Mouse (Mus musculus): ENCODE data around the gene Eif4e. TPM values are rescaled to one million over a fixed set of nuclear protein-coding genes. Genes with fewer than 3 reads are reported as not detected.

Eif4e gene
- total and polyA plus RNA-seq, 3 experiments, result 83.5 to 490 (median 363) TPM

DNA sequence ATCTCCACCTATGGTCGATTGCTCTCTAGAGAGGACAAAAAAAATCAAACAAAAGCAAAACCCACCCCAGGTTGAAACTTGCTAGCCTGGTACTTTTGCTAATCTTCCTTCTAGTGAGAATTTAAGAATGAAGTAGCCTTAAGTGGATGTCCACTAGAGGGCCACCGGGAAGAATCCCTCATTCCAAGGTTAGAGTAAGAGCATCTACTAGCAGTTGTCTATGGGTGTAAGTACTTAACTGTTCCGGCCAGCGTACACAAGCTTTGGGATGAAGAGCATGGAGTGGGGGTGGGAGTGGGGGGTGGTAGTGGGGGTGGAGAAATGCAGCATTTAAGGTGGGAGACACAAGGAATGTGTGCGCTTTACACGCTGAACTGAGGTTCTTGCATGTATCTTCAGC, 19.2 kb upstream of the Eif4e start:
- TF ChIP-seq CTCF (IDR thresholded peaks at IDR 0.05 in 2 of 3, conservative IDR thresholded peaks at IDR 0.05 in 1 of 3; ENCODE audit: control insufficient read depth in 1 of 3, insufficient read depth in 1 of 3, low read depth in 2 of 3, low read length in 3 of 3, poor library complexity in 1 of 3, severe bottlenecking in 1 of 3) (peak in 2 of 3 experiments; percentile 21 to 49; a peak in 3 of 6 replicates), POLR2AphosphoS5 (IDR thresholded peaks at IDR 0.05; ENCODE audit: borderline replicate concordance, low read depth, low read length) (no peak), SMC3 (IDR thresholded peaks at IDR 0.05; ENCODE audit: low read depth, low read length) (peak; percentile 48)
- H3K9me3 ChIP-seq (replicated peaks; ENCODE audit: insufficient read depth, low read length), result no peaks in the 10 kb centered on the region
- no peaks in the 10 kb centered on the region for H3K36me3 ChIP-seq (ENCODE audit: control insufficient read depth in 1 of 2, insufficient read depth in 2 of 2, low read length in 2 of 2)
- H3K9ac ChIP-seq (ENCODE audit: control insufficient read depth, low read depth, low read length, poor library complexity, severe bottlenecking), result no peak overlapping the region
- no peaks in the 10 kb centered on the region for H3K79me2 ChIP-seq (ENCODE audit: control insufficient read depth, insufficient read depth, low read length, poor library complexity)
- H3K27me3 ChIP-seq (ENCODE audit: control insufficient read depth in 1 of 2, insufficient read depth in 2 of 2, low read length in 2 of 2), result no peaks in the 10 kb centered on the region
- H3K27ac ChIP-seq (ENCODE audit: control insufficient read depth, low read depth, low read length), result no peak overlapping the region
- DNase-seq (ENCODE audit: low read depth, low spot score), result no peak
- H3K4me1 ChIP-seq (ENCODE audit: control insufficient read depth in 1 of 2, insufficient read depth in 2 of 2, low read length in 2 of 2), result no peaks in the 10 kb centered on the region
- H3K4me3 ChIP-seq (ENCODE audit: control insufficient read depth in 1 of 2, insufficient read depth in 1 of 2, low read depth in 2 of 2, low read length in 2 of 2), result no peak overlapping the region

DNA sequence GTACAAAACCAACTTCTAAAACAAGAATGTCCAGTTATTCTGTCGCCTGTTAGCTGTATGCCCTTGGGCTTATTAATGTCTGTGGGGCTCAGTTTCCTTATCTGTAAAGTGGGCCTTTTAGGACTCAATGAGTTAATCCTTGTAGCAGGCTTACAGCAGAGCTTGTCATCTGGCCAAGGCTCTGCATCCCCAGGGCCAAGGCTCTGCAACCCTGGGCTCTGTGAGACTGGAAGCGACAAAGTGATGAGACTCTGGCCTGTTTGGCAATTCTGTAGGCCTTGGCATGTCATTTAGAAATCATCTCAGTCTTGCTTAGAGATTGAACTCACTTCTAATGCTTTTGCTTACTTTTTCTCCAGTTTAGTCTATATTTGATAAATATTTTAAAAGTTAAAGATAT, 16.4 kb upstream of the Eif4e start:
- Histone ChIP-seq H3K27me3 (ENCODE audit: control insufficient read depth in 1 of 2, insufficient read depth in 2 of 2, low read length in 2 of 2) (no peaks in the 10 kb centered on the region), H3K79me2 (ENCODE audit: control insufficient read depth, insufficient read depth, low read length, poor library complexity) (no peaks in the 10 kb centered on the region), H3K4me1 (ENCODE audit: control insufficient read depth in 1 of 2, insufficient read depth in 2 of 2, low read length in 2 of 2) (peaks cover 0 to 5% of the 10 kb centered on the region in 2 experiments; a peak in 2 of 4 replicates), H3K4me3 (ENCODE audit: control insufficient read depth in 1 of 2, insufficient read depth in 1 of 2, low read depth in 2 of 2, low read length in 2 of 2) (no peak overlapping the region), H3K27ac (ENCODE audit: control insufficient read depth, low read depth, low read length) (no peak overlapping the region), H3K9ac (ENCODE audit: control insufficient read depth, low read depth, low read length, poor library complexity, severe bottlenecking) (no peak overlapping the region), H3K36me3 (ENCODE audit: control insufficient read depth in 1 of 2, insufficient read depth in 2 of 2, low read length in 2 of 2) (peaks cover 0 to 5% of the 10 kb centered on the region in 2 experiments; a peak in 1 of 4 replicates), H3K9me3 (replicated peaks; ENCODE audit: insufficient read depth, low read length) (no peaks in the 10 kb centered on the region)
- no peak for DNase-seq (ENCODE audit: low read depth, low spot score)
- TF ChIP-seq POLR2AphosphoS5 (IDR thresholded peaks at IDR 0.05; ENCODE audit: borderline replicate concordance, low read depth, low read length), result no peak
- TF ChIP-seq NELFE (IDR thresholded peaks at IDR 0.05; ENCODE audit: low read depth, low read length), result no peak
- no peak for TF ChIP-seq CHD2 (IDR thresholded peaks at IDR 0.05; ENCODE audit: low read length)
- no peak for TF ChIP-seq UBTF (IDR thresholded peaks at IDR 0.05; ENCODE audit: borderline replicate concordance, insufficient read depth, low read depth, low read length)

- no peak overlapping the region for H3K4me3 ChIP-seq (ENCODE audit: control insufficient read depth in 1 of 2, insufficient read depth in 1 of 2, low read depth in 2 of 2, low read length in 2 of 2)
- H3K9ac ChIP-seq (ENCODE audit: control insufficient read depth, low read depth, low read length, poor library complexity, severe bottlenecking), result no peak overlapping the region
- H3K36me3 ChIP-seq (ENCODE audit: control insufficient read depth in 1 of 2, insufficient read depth in 2 of 2, low read length in 2 of 2), result peaks cover 0 to 5% of the 10 kb centered on the region in 2 experiments; a peak in 1 of 4 replicates
- H3K27ac ChIP-seq (ENCODE audit: control insufficient read depth, low read depth, low read length), result no peak overlapping the region
- H3K27me3 ChIP-seq (ENCODE audit: control insufficient read depth in 1 of 2, insufficient read depth in 2 of 2, low read length in 2 of 2), result no peaks in the 10 kb centered on the region
- TF ChIP-seq ZNF384 (IDR thresholded peaks at IDR 0.05; ENCODE audit: low read depth, low read length), result no peak
- H3K9me3 ChIP-seq (replicated peaks; ENCODE audit: insufficient read depth, low read length), result no peaks in the 10 kb centered on the region
- no peak for DNase-seq (ENCODE audit: low read depth, low spot score)
- no peaks in the 10 kb centered on the region for H3K79me2 ChIP-seq (ENCODE audit: control insufficient read depth, insufficient read depth, low read length, poor library complexity)
- H3K4me1 ChIP-seq (ENCODE audit: control insufficient read depth in 1 of 2, insufficient read depth in 2 of 2, low read length in 2 of 2), result peaks cover 0 to 5% of the 10 kb centered on the region in 2 experiments; a peak in 2 of 4 replicates
Observed at GRCm38 (mm10) chr3:138510471-138510870, 15.5 kb upstream of the Eif4e start.

- peaks cover 0 to 5% of the 10 kb centered on the region in 2 experiments; a peak in 1 of 4 replicates for H3K36me3 ChIP-seq (ENCODE audit: control insufficient read depth in 1 of 2, insufficient read depth in 2 of 2, low read length in 2 of 2)
- H3K27me3 ChIP-seq (ENCODE audit: control insufficient read depth in 1 of 2, insufficient read depth in 2 of 2, low read length in 2 of 2), result no peaks in the 10 kb centered on the region
- no peak overlapping the region for H3K4me3 ChIP-seq (ENCODE audit: control insufficient read depth in 1 of 2, insufficient read depth in 1 of 2, low read depth in 2 of 2, low read length in 2 of 2)
- no peak for DNase-seq (ENCODE audit: low read depth, low spot score)
- H3K4me1 ChIP-seq (ENCODE audit: control insufficient read depth in 1 of 2, insufficient read depth in 2 of 2, low read length in 2 of 2), result peaks cover 0 to 5% of the 10 kb centered on the region in 2 experiments; a peak in 2 of 4 replicates
- H3K9me3 ChIP-seq (replicated peaks; ENCODE audit: insufficient read depth, low read length), result no peaks in the 10 kb centered on the region
- no peak overlapping the region for H3K27ac ChIP-seq (ENCODE audit: control insufficient read depth, low read depth, low read length)
- H3K9ac ChIP-seq (ENCODE audit: control insufficient read depth, low read depth, low read length, poor library complexity, severe bottlenecking), result no peak overlapping the region
- no peaks in the 10 kb centered on the region for H3K79me2 ChIP-seq (ENCODE audit: control insufficient read depth, insufficient read depth, low read length, poor library complexity)
- TF ChIP-seq TCF12 (IDR thresholded peaks at IDR 0.05; ENCODE audit: low read depth, low read length), result no peak
- no peak for TF ChIP-seq CHD1 (IDR thresholded peaks at IDR 0.05; ENCODE audit: low read depth, low read length)
- no peak for TF ChIP-seq SMC3 (IDR thresholded peaks at IDR 0.05; ENCODE audit: low read depth, low read length)
- no peak for TF ChIP-seq E2F4 (IDR thresholded peaks at IDR 0.05; ENCODE audit: borderline replicate concordance, low read depth, low read length)
- no peak for TF ChIP-seq MAZ (IDR thresholded peaks at IDR 0.05; ENCODE audit: low read depth, low read length)
- TF ChIP-seq SIN3A (IDR thresholded peaks at IDR 0.05; ENCODE audit: low read length), result no peak
- no peak for TF ChIP-seq GATA1 (IDR thresholded peaks at IDR 0.05; ENCODE audit: low read depth, low read length)
- no peak for TF ChIP-seq NRF1 (IDR thresholded peaks at IDR 0.05; ENCODE audit: insufficient read depth, low read depth, low read length, poor library complexity, severe bottlenecking)
- no peak for TF ChIP-seq JUND (IDR thresholded peaks at IDR 0.05; ENCODE audit: low read depth, low read length)
- TF ChIP-seq BHLHE40 (IDR thresholded peaks at IDR 0.05; ENCODE audit: borderline replicate concordance, low read depth, low read length), result no peak
- TF ChIP-seq CTCF (IDR thresholded peaks at IDR 0.05 in 2 of 3, conservative IDR thresholded peaks at IDR 0.05 in 1 of 3; ENCODE audit: control insufficient read depth in 1 of 3, insufficient read depth in 1 of 3, low read depth in 2 of 3, low read length in 3 of 3, poor library complexity in 1 of 3, severe bottlenecking in 1 of 3), result no peak
- no peak for TF ChIP-seq ZNF384 (IDR thresholded peaks at IDR 0.05; ENCODE audit: low read depth, low read length)
- no peak for TF ChIP-seq ZMIZ1 (IDR thresholded peaks at IDR 0.05; ENCODE audit: low read depth, low read length)
- no peak for TF ChIP-seq CHD2 (IDR thresholded peaks at IDR 0.05; ENCODE audit: low read length)
- TF ChIP-seq USF2 (IDR thresholded peaks at IDR 0.05; ENCODE audit: borderline replicate concordance in 1 of 2, insufficient read depth in 1 of 2, low read depth in 1 of 2, low read length in 2 of 2), result no peak
Observed at GRCm38 (mm10) chr3:138513243-138513642, 12.7 kb upstream of the Eif4e start.
